16 mouse cellular contexts compared by ENCODE assay signal in the genomic region with DNA sequence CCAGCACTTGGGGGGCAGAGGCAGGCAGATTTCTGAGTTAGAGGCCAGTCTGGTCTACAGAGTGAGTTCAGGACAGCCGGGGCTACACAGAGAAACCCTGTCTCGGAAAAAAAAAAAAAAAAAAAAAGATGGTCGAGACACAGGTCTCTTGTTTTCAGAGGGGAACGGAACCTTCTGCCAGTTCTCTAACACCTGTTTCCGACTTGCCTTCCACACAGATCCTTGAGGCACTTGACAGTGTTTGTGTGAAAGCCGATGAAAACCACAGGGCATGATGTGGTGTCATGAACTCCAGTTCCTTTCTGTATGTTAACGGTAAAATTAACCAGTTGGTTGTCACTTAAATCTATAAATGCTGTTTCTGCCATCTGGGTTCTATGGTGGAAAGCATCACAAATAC. TPM values are rescaled to one million over a fixed set of nuclear protein-coding genes. Genes with fewer than 3 reads are reported as not detected.
DNase-seq lines count a peak whose midpoint lies in the region; ATAC-seq and TF ChIP-seq lines count a peak whose summit lies in the region.
"Had no signal": no experiment of that assay in that cellular context is flagged by ENCODE, and none has a peak within 500 bp of the region (broad histone marks: within the 10 kb centered on the region; RNA-seq: fewer than 3 reads in every experiment).

No protein-coding gene starts in this region.

- no peaks in the 10 kb centered on the region for H3K27me3 ChIP-seq in heart, embryonic 10.5 days (ENCODE audit: insufficient read depth, poor library complexity, severe bottlenecking)
- H3K27me3 ChIP-seq: forebrain, embryonic 15.5 days; neural tube, embryonic 13.5 days had no signal

- no peaks in the 10 kb centered on the region for H3K9me3 ChIP-seq in heart, embryonic 10.5 days
- H3K9me3 ChIP-seq: forebrain, embryonic 15.5 days; neural tube, embryonic 13.5 days had no signal

- peak overlapping the region; percentile 44; the same call in 1 of the 2 replicates for H3K27ac ChIP-seq in bone marrow, adult 2 months (ENCODE audit: control insufficient read depth, insufficient read depth, low read depth, low read length, poor library complexity)
- no peak overlapping the region for H3K27ac ChIP-seq in heart, embryonic 10.5 days
- H3K27ac ChIP-seq: forebrain, embryonic 15.5 days; heart, adult 2 months; layer of hippocampus, adult 2 months; neural tube, embryonic 13.5 days had no signal

- TF ChIP-seq POLR2A in bone marrow, adult 2 months (IDR thresholded peaks at IDR 0.05; ENCODE audit: borderline replicate concordance, control insufficient read depth, low read depth, low read length): no peak

- no peak overlapping the region for H3K4me3 ChIP-seq in bone marrow, adult 2 months (replicated peaks; ENCODE audit: control insufficient read depth, low read depth, low read length)
- H3K4me3 ChIP-seq in heart, embryonic 10.5 days: no peak overlapping the region
- H3K4me3 ChIP-seq: forebrain, embryonic 15.5 days; heart, adult 2 months; layer of hippocampus, adult 2 months; neural tube, embryonic 13.5 days had no signal

- TF ChIP-seq CTCF in bone marrow, adult 2 months (IDR thresholded peaks at IDR 0.05; ENCODE audit: control insufficient read depth, insufficient read depth, low read length): no peak

- intact Hi-C loops in left cerebral cortex, postnatal 25 days (cut with DNase I): no loop called here

- ATAC-seq in monocyte, adult 5-6 weeks (replicated peaks; ENCODE audit: insufficient number of reproducible peaks, low FRiP score, low TSS enrichment, poor library complexity, severe bottlenecking): 0 out of 2 replicates have a peak, but pooled peaks have one; percentile 48
- ATAC-seq: forebrain, embryonic 15.5 days; intestine, embryonic 16.5 days had no signal

- peaks cover 10% of the 10 kb centered on the region; the same call in 1 of the 2 replicates for H3K36me3 ChIP-seq in heart, embryonic 10.5 days
- H3K36me3 ChIP-seq: forebrain, embryonic 15.5 days had no signal

- H3K4me1 ChIP-seq in bone marrow, adult 2 months (ENCODE audit: control insufficient read depth, insufficient read depth, low read length): peaks cover 10% of the 10 kb centered on the region
- H3K4me1 ChIP-seq in heart, embryonic 10.5 days: peaks cover 16% of the 10 kb centered on the region

- 12% methylated on average over 7 of the region's 7 CpGs for WGBS in bone marrow, adult 2 months
- WGBS in heart, embryonic 10.5 days: 85% methylated on average over 7 of the region's 7 CpGs

- peak; percentile 18 for DNase-seq in lung, postnatal 25 days (ENCODE audit: low spot score)
- DNase-seq in lung, postnatal 14 days: no peak
- DNase-seq in thymus, postnatal 25 days: peak; percentile 65
- no peak for DNase-seq in cerebellum, adult 11 months
- DNase-seq in heart, embryonic 10.5 days (ENCODE audit: low spot score): no peak
- DNase-seq in left cerebral cortex, postnatal 25 days (ENCODE audit: low spot score in 2 of 2): no peak
- DNase-seq: cerebellum, adult 8-10 months; heart, adult 2 months; liver; midbrain, embryonic 14.5 days had no signal

RNA-seq across cellular contexts. Expression of a gene that starts 6.0 kb away (rescaled TPM):
- polyA plus RNA-seq in bone marrow, adult 2 months (2011; ENCODE audit: insufficient read depth, insufficient read length, low replicate concordance, missing spikeins): 41.9 and 49.1 TPM in 2 replicates
- 60.4 to 82.0 TPM (median 80.8 TPM) in 3 replicates for total RNA-seq in monocyte, adult 5-6 weeks (2017)
- polyA plus RNA-seq in heart, embryonic 10.5 days (2016; fragmentation: Nextera tagmentation; extraction: Ambion mirVana): 25.8 and 29.1 TPM in 2 replicates
- 10 to 100 TPM; 49.4 to 49.7 TPM for total RNA-seq in left cerebral cortex, postnatal 25 days (2021)

Comparison
In these comparisons a context has a peak if more than half of its experiments do, and no peak if none do; other contexts are left out.
1. DNase-seq: peak in lung, postnatal 25 days (single experiment) and thymus, postnatal 25 days (single experiment); none in lung, postnatal 14 days (single experiment), cerebellum, adult 11 months (single experiment), heart, embryonic 10.5 days (single experiment) and left cerebral cortex, postnatal 25 days (0 of 2).